Mouse (Mus musculus): ENCODE data around the gene Gm973.

Gene Gm973

GRCm38 (mm10) chr1:59516026-59516917 lies at the start of gene Gm973:
Gene Gm973 (plus strand): TSS chr1:59516264.
- DNase-seq = peak in 1 of 2 experiments; percentile 20

- peak; percentile 75 to 79 for DNase-seq
These were observed 46.9 kb upstream of the Gm973 start for GRCm38 (mm10) chr1:59469170-59469569.

GRCm38 (mm10) chr1:59470766-59471165 lies 45.3 kb upstream of the Gm973 start:
- no peak for DNase-seq

GRCm38 (mm10) chr1:59472368-59473180 lies 43.5 kb upstream of the Gm973 start:
- no peak for DNase-seq

- DNase-seq = no peak
These were observed 42.9 kb upstream of the Gm973 start for GRCm38 (mm10) chr1:59473181-59473555.

GRCm38 (mm10) chr1:59475618-59476017 lies 40.4 kb upstream of the Gm973 start:
- DNase-seq = no peak

- no peak for DNase-seq
These were observed 37.2 kb upstream of the Gm973 start for GRCm38 (mm10) chr1:59478911-59479310.

- no peak for DNase-seq
These were observed 35.1 kb upstream of the Gm973 start for GRCm38 (mm10) chr1:59480821-59481455.

GRCm38 (mm10) chr1:59481456-59482291 lies 34.4 kb upstream of the Gm973 start:
- DNase-seq = peak; percentile 93 to 95

GRCm38 (mm10) chr1:59482331-59482695 lies 33.8 kb upstream of the Gm973 start, which contains the start of gene Fzd7:
Gene Fzd7 (plus strand): TSS chr1:59482424.
- DNase-seq = peak in 1 of 2 experiments; percentile 72

- DNase-seq = peak; percentile 79 to 80
These were observed 33.2 kb upstream of the Gm973 start for GRCm38 (mm10) chr1:59482696-59483520.

- DNase-seq = peak; percentile 91 to 94
These were observed 32.4 kb upstream of the Gm973 start for GRCm38 (mm10) chr1:59483521-59484245.

GRCm38 (mm10) chr1:59484314-59484713 lies 31.8 kb upstream of the Gm973 start:
- DNase-seq = no peak

- DNase-seq = peak; percentile 72 to 76
These were observed 31.0 kb upstream of the Gm973 start for GRCm38 (mm10) chr1:59484791-59485785.

GRCm38 (mm10) chr1:59485803-59486202 lies 30.3 kb upstream of the Gm973 start:
- no peak for DNase-seq

GRCm38 (mm10) chr1:59487651-59488051 lies 28.4 kb upstream of the Gm973 start:
- peak; percentile 61 to 64 for DNase-seq

- no peak for DNase-seq
These were observed 27.6 kb upstream of the Gm973 start for GRCm38 (mm10) chr1:59488481-59488880.

GRCm38 (mm10) chr1:59488991-59489390 lies 27.1 kb upstream of the Gm973 start:
- DNase-seq = peak in 1 of 2 experiments; percentile 38

GRCm38 (mm10) chr1:59491517-59491916 lies 24.5 kb upstream of the Gm973 start:
- no peak for DNase-seq
